Mouse (Mus musculus): Measurements from ENCODE around the gene Ick. TPM values are rescaled to one million over a fixed set of nuclear protein-coding genes. Genes with fewer than 3 reads are reported as not detected.

The Ick gene
- polyA plus RNA-seq, 1 experiment from 2014 or later = 35.3 TPM

- DNase-seq (ENCODE audit: low spot score, missing footprints) (no peak), ATAC-seq (ENCODE audit: low FRiP score) (no peak)
- 96% methylated on average over 7 of the region's 7 CpGs for WGBS
- no peak overlapping the region for H3K27ac ChIP-seq (ENCODE audit: low read depth, low read length)
- no peak overlapping the region for H3K4me3 ChIP-seq (ENCODE audit: low read depth, low read length)
- no peak overlapping the region for H3K9ac ChIP-seq (ENCODE audit: low read length)
- no peak overlapping the region for H3K4me2 ChIP-seq
- H3K9me3 ChIP-seq (ENCODE audit: control insufficient read depth, low read length) = no peaks in the 10 kb centered on the region
- no peaks in the 10 kb centered on the region for H3K27me3 ChIP-seq (ENCODE audit: control insufficient read depth, insufficient read depth, low read length)
- H3K36me3 ChIP-seq (ENCODE audit: control insufficient read depth, insufficient read depth, low read length) = no peaks in the 10 kb centered on the region; the same call in 1 of the 2 replicates
- H3K4me1 ChIP-seq (ENCODE audit: control insufficient read depth, insufficient read depth, low read length) = no peaks in the 10 kb centered on the region; the same call in 1 of the 2 replicates
Observed at GRCm38 (mm10) chr9:78122939-78123712, 14.1 kb downstream of the Ick start.

DNA sequence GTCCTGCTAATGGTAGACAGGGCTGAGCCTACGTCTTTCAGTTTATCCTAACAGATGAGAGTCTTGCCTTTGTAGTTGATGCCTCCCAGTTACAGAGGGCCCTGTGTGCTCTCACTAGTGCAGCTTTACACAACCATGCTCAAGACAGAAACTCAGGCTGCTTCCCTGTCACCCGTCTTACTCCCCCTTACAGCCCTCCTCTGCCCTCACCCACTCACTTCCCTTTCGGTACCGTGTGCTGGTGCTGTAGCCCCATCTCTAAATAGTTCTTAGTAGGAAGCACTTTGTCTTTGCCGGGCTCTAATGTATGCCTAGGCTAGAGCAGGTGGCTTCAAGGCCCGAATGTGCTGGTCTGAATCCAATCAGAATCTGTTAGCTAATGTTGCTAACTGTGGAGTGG lies 15.3 kb downstream of the Ick start:
- H3K9me3 ChIP-seq (ENCODE audit: control insufficient read depth, low read length) = no peaks in the 10 kb centered on the region
- no peak overlapping the region for H3K4me3 ChIP-seq (ENCODE audit: low read depth, low read length)
- H3K27ac ChIP-seq (ENCODE audit: low read depth, low read length) = no peak overlapping the region
- H3K36me3 ChIP-seq (ENCODE audit: control insufficient read depth, insufficient read depth, low read length) = no peaks in the 10 kb centered on the region; the same call in 1 of the 2 replicates
- ATAC-seq (ENCODE audit: low FRiP score) (no peak), DNase-seq (ENCODE audit: low spot score, missing footprints) (no peak)
- H3K4me2 ChIP-seq = no peak overlapping the region
- 90% methylated on average over 6 of the region's 6 CpGs for WGBS
- H3K9ac ChIP-seq (ENCODE audit: low read length) = no peak overlapping the region
- no peaks in the 10 kb centered on the region; the same call in 1 of the 2 replicates for H3K4me1 ChIP-seq (ENCODE audit: control insufficient read depth, insufficient read depth, low read length)
- H3K27me3 ChIP-seq (ENCODE audit: control insufficient read depth, insufficient read depth, low read length) = no peaks in the 10 kb centered on the region

DNA sequence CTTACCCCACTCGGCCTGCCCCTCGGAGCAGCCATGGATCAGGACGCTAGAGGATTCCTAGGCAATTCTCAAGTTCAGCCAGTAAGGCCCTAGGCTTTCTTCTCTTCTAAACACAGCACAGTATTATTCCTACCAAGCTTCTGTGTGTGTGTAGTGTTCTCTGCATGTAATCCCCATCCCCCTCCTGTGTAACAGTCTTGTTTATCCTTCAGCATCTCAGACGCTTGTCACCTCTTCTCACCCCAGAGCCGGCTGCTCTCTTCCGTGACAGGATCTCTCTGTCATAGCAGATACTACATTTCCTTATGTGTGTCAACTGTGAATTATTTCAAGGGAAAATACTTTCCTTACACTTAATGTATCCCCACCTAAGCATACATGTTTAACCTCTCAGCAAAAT lies 17.0 kb downstream of the Ick start:
- DNase-seq (ENCODE audit: low spot score, missing footprints) = no peak
- Histone ChIP-seq H3K4me3 (ENCODE audit: low read depth, low read length) (no peak overlapping the region), H3K4me2 (no peak overlapping the region), H3K27me3 (ENCODE audit: control insufficient read depth, insufficient read depth, low read length) (no peaks in the 10 kb centered on the region), H3K36me3 (ENCODE audit: control insufficient read depth, insufficient read depth, low read length) (no peaks in the 10 kb centered on the region; the same call in 1 of the 2 replicates), H3K27ac (ENCODE audit: low read depth, low read length) (no peak overlapping the region), H3K4me1 (ENCODE audit: control insufficient read depth, insufficient read depth, low read length) (no peaks in the 10 kb centered on the region; the same call in 1 of the 2 replicates), H3K9ac (ENCODE audit: low read length) (no peak overlapping the region), H3K9me3 (ENCODE audit: control insufficient read depth, low read length) (no peaks in the 10 kb centered on the region)
- peak; percentile 14; the same call in 1 of the 2 replicates for ATAC-seq (ENCODE audit: low FRiP score)
- 79% methylated on average over 6 of the region's 6 CpGs for WGBS

DNA sequence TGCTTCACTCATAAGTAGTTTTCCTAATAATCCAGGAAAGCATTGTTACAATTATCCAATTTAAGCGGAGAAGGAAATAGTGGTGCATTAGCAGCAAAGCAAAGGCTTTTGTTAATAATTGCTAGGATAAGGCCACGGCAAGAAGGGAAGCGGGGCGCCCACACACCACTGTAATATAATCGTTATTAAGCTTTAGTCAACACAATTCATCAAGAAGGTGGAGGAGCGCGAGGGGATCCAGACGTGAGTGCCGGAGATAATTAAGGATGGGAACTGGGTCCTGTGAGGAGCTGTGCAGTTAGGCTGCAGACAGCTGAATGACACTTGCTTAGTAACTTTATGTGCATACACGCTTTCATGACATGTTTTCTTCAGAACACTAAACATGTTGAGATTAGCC lies 17.7 kb downstream of the Ick start:
- H3K27me3 ChIP-seq (ENCODE audit: control insufficient read depth, insufficient read depth, low read length) = no peaks in the 10 kb centered on the region
- no peaks in the 10 kb centered on the region for H3K9me3 ChIP-seq (ENCODE audit: control insufficient read depth, low read length)
- H3K27ac ChIP-seq (ENCODE audit: low read depth, low read length) = no peak overlapping the region
- peaks cover 5% of the 10 kb centered on the region; the same call in 1 of the 2 replicates for H3K36me3 ChIP-seq (ENCODE audit: control insufficient read depth, insufficient read depth, low read length)
- no peaks in the 10 kb centered on the region; the same call in 1 of the 2 replicates for H3K4me1 ChIP-seq (ENCODE audit: control insufficient read depth, insufficient read depth, low read length)
- DNase-seq (ENCODE audit: low spot score, missing footprints) (no peak), ATAC-seq (ENCODE audit: low FRiP score) (no peak)
- WGBS = 79% methylated on average over 10 of the region's 10 CpGs
- H3K4me2 ChIP-seq = no peak overlapping the region
- no peak overlapping the region for H3K4me3 ChIP-seq (ENCODE audit: low read depth, low read length)
- no peak overlapping the region for H3K9ac ChIP-seq (ENCODE audit: low read length)

DNA sequence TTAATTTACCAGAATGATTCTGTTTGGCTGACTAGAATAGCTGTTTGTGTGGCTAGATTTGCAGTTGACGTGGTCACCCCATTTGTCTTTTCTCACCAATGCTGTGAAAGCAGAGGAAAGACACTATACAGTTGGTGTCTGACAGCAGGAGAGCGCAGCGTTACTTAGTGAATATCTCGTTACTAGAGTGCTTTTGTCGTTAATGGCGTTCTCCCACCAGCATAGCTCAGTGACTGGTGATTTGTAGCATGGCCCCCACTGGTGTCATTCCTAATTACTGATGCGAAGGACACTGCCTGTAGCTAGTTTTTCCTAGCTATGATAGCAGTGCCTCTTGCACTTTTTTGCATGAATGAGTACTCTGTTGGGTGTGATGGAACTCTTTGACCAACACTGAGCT lies 26.7 kb downstream of the Ick start:
- no peaks in the 10 kb centered on the region for H3K4me1 ChIP-seq (ENCODE audit: control insufficient read depth, insufficient read depth, low read length)
- H3K4me3 ChIP-seq (ENCODE audit: low read depth, low read length) = no peak overlapping the region
- ATAC-seq (ENCODE audit: low FRiP score) (no peak), DNase-seq (ENCODE audit: low spot score, missing footprints) (no peak)
- no peaks in the 10 kb centered on the region for H3K27me3 ChIP-seq (ENCODE audit: control insufficient read depth, insufficient read depth, low read length)
- 88% methylated on average over 7 of the region's 7 CpGs for WGBS
- peaks cover 23% of the 10 kb centered on the region; the same call in 1 of the 2 replicates for H3K36me3 ChIP-seq (ENCODE audit: control insufficient read depth, insufficient read depth, low read length)
- H3K9ac ChIP-seq (ENCODE audit: low read length) = no peak overlapping the region
- H3K27ac ChIP-seq (ENCODE audit: low read depth, low read length) = no peak overlapping the region
- no peak overlapping the region for H3K4me2 ChIP-seq
- H3K9me3 ChIP-seq (ENCODE audit: control insufficient read depth, low read length) = no peaks in the 10 kb centered on the region

- no peak overlapping the region for H3K4me3 ChIP-seq (ENCODE audit: low read depth, low read length)
- WGBS = 96% methylated on average over 9 of the region's 9 CpGs
Observed at GRCm38 (mm10) chr9:78138044-78138676, 29.2 kb downstream of the Ick start.

GRCm38 (mm10) chr9:78139463-78139862 lies 30.5 kb downstream of the Ick start:
- H3K27ac ChIP-seq (ENCODE audit: low read depth, low read length) = no peak overlapping the region
- DNase-seq (ENCODE audit: low spot score, missing footprints) (no peak), ATAC-seq (ENCODE audit: low FRiP score) (no peak)
- no peaks in the 10 kb centered on the region for H3K4me1 ChIP-seq (ENCODE audit: control insufficient read depth, insufficient read depth, low read length)
- peaks cover 6% of the 10 kb centered on the region; the same call in 1 of the 2 replicates for H3K9me3 ChIP-seq (ENCODE audit: control insufficient read depth, low read length)
- H3K36me3 ChIP-seq (ENCODE audit: control insufficient read depth, insufficient read depth, low read length) = peaks cover 25% of the 10 kb centered on the region
- no peak overlapping the region for H3K4me3 ChIP-seq (ENCODE audit: low read depth, low read length)
- H3K9ac ChIP-seq (ENCODE audit: low read length) = no peak overlapping the region
- H3K27me3 ChIP-seq (ENCODE audit: control insufficient read depth, insufficient read depth, low read length) = no peaks in the 10 kb centered on the region
- H3K4me2 ChIP-seq = no peak overlapping the region
- WGBS = 90% methylated on average over 4 of the region's 4 CpGs

More at GRCm38 (mm10) chr9:78138044-78138676, 29.2 kb downstream of the Ick start:
- Histone ChIP-seq H3K27ac (ENCODE audit: low read depth, low read length) (no peak overlapping the region), H3K27me3 (ENCODE audit: control insufficient read depth, insufficient read depth, low read length) (no peaks in the 10 kb centered on the region), H3K9me3 (ENCODE audit: control insufficient read depth, low read length) (peaks cover 6% of the 10 kb centered on the region; the same call in 1 of the 2 replicates), H3K9ac (ENCODE audit: low read length) (no peak overlapping the region), H3K4me2 (no peak overlapping the region), H3K36me3 (ENCODE audit: control insufficient read depth, insufficient read depth, low read length) (peaks cover 24% of the 10 kb centered on the region), H3K4me1 (ENCODE audit: control insufficient read depth, insufficient read depth, low read length) (no peaks in the 10 kb centered on the region)
- no peak for ATAC-seq (ENCODE audit: low FRiP score)
- DNase-seq (ENCODE audit: low spot score, missing footprints) = no peak

DNA sequence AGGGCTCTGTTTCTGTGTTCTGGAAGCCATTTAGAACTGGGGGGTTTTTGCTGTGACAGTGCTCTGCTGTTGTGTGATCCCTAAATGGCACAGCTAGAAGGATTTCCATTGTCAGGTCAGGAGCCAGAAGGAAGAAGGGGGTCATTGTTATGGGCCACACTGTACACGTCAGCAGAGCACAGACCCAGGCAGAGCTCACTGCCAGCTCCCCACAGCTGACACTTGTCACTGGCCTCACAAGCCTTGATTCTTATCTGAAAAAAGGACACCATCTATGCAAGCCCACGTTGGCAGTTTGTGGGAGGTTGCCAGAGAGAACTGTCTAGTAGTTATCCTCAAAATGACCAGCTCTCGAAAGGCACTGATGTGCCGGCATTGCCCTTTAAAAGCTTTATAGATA lies 37.1 kb downstream of the Ick start:
- Histone ChIP-seq H3K27me3 (ENCODE audit: control insufficient read depth, insufficient read depth, low read length) (no peaks in the 10 kb centered on the region), H3K4me1 (ENCODE audit: control insufficient read depth, insufficient read depth, low read length) (no peaks in the 10 kb centered on the region), H3K9me3 (ENCODE audit: control insufficient read depth, low read length) (peaks cover 6% of the 10 kb centered on the region; the same call in 1 of the 2 replicates), H3K27ac (ENCODE audit: low read depth, low read length) (no peak overlapping the region), H3K4me3 (ENCODE audit: low read depth, low read length) (no peak overlapping the region), H3K4me2 (no peak overlapping the region), H3K9ac (ENCODE audit: low read length) (no peak overlapping the region), H3K36me3 (ENCODE audit: control insufficient read depth, insufficient read depth, low read length) (peaks cover 20% of the 10 kb centered on the region)
- DNase-seq (ENCODE audit: low spot score, missing footprints) (no peak), ATAC-seq (ENCODE audit: low FRiP score) (no peak)
- WGBS = 84% methylated on average over 4 of the region's 4 CpGs

GRCm38 (mm10) chr9:78146627-78147026 lies 37.6 kb downstream of the Ick start:
- Histone ChIP-seq H3K36me3 (ENCODE audit: control insufficient read depth, insufficient read depth, low read length) (peaks cover 15% of the 10 kb centered on the region), H3K27me3 (ENCODE audit: control insufficient read depth, insufficient read depth, low read length) (no peaks in the 10 kb centered on the region), H3K4me2 (no peak overlapping the region), H3K9me3 (ENCODE audit: control insufficient read depth, low read length) (peaks cover 5% of the 10 kb centered on the region; the same call in 1 of the 2 replicates), H3K4me3 (ENCODE audit: low read depth, low read length) (no peak overlapping the region), H3K4me1 (ENCODE audit: control insufficient read depth, insufficient read depth, low read length) (no peaks in the 10 kb centered on the region), H3K27ac (ENCODE audit: low read depth, low read length) (no peak overlapping the region), H3K9ac (ENCODE audit: low read length) (no peak overlapping the region)
- WGBS = 73% methylated on average over 6 of the region's 6 CpGs
- 0 out of 2 replicates have a peak, but pooled peaks have one; percentile 44 for ATAC-seq (ENCODE audit: low FRiP score)
- no peak for DNase-seq (ENCODE audit: low spot score, missing footprints)

Data from midbrain, embryonic 11.5 days (tissue).